Mouse (Mus musculus): ENCODE data around the gene Mavs. TPM values are rescaled to one million over a fixed set of nuclear protein-coding genes. Genes with fewer than 3 reads are reported as not detected.

Gene Mavs
- polyA plus RNA-seq, 1 experiment = 80.8 TPM

GRCm38 (mm10) chr2:131204410-131204981 is 29.4 kb upstream of the Mavs start:
- no peaks in the 10 kb centered on the region for H3K27me3 ChIP-seq (ENCODE audit: control insufficient read depth, insufficient read depth, low read length)
- peak overlapping the region; percentile 86 for H3K27ac ChIP-seq (ENCODE audit: insufficient read depth, low read depth, low read length)
- peaks cover 28% of the 10 kb centered on the region for H3K4me1 ChIP-seq (ENCODE audit: control insufficient read depth, insufficient read depth, insufficient read length, low read length)
- H3K4me3 ChIP-seq (ENCODE audit: low read depth, low read length) = peak overlapping the region; percentile 11; the same call in 1 of the 2 replicates
- TF ChIP-seq CTCF (IDR thresholded peaks at IDR 0.05; ENCODE audit: extremely low read depth, insufficient read length, insufficient replicate concordance, low read depth, low read length) (no peak), POLR2A (IDR thresholded peaks at IDR 0.05; ENCODE audit: low read depth, low read length) (peak; percentile 29; the same call in 1 of the 2 replicates)
- 2% methylated on average over 7 of the region's 7 CpGs for WGBS
- no peaks in the 10 kb centered on the region; the same call in 1 of the 2 replicates for H3K36me3 ChIP-seq (ENCODE audit: control insufficient read depth, insufficient read depth, low read length)

- 67% methylated on average over 8 of the region's 8 CpGs for WGBS
Measured at GRCm38 (mm10) chr2:131205521-131206182, 28.2 kb upstream of the Mavs start.

GRCm38 (mm10) chr2:131206778-131207177 is 27.1 kb upstream of the Mavs start, which contains the start of gene Ap5s1:
TSS of gene Ap5s1 (plus strand) at chr2:131207078.
- 88% methylated on average over 4 of the region's 4 CpGs for WGBS
- H3K4me3 ChIP-seq (ENCODE audit: low read depth, low read length) = no peak within 1 kb of the TSS
- H3K27me3 ChIP-seq (ENCODE audit: control insufficient read depth, insufficient read depth, low read length) = no peaks in the 10 kb centered on the region
- H3K4me1 ChIP-seq (ENCODE audit: control insufficient read depth, insufficient read depth, insufficient read length, low read length) = peaks cover 33% of the 10 kb centered on the region
- H3K27ac ChIP-seq (ENCODE audit: insufficient read depth, low read depth, low read length) = no peak within 1 kb of the TSS
- TF ChIP-seq POLR2A (IDR thresholded peaks at IDR 0.05; ENCODE audit: low read depth, low read length) = no peak
- TF ChIP-seq CTCF (IDR thresholded peaks at IDR 0.05; ENCODE audit: extremely low read depth, insufficient read length, insufficient replicate concordance, low read depth, low read length) = no peak
- no peaks in the 10 kb centered on the region for H3K36me3 ChIP-seq (ENCODE audit: control insufficient read depth, insufficient read depth, low read length)

More at GRCm38 (mm10) chr2:131205521-131206182, 28.2 kb upstream of the Mavs start:
- H3K36me3 ChIP-seq (ENCODE audit: control insufficient read depth, insufficient read depth, low read length) = no peaks in the 10 kb centered on the region
- TF ChIP-seq CTCF (IDR thresholded peaks at IDR 0.05; ENCODE audit: extremely low read depth, insufficient read length, insufficient replicate concordance, low read depth, low read length) = no peak
- no peak for TF ChIP-seq POLR2A (IDR thresholded peaks at IDR 0.05; ENCODE audit: low read depth, low read length)
- no peak overlapping the region for H3K4me3 ChIP-seq (ENCODE audit: low read depth, low read length)
- H3K27me3 ChIP-seq (ENCODE audit: control insufficient read depth, insufficient read depth, low read length) = no peaks in the 10 kb centered on the region
- H3K27ac ChIP-seq (ENCODE audit: insufficient read depth, low read depth, low read length) = no peak overlapping the region
- H3K4me1 ChIP-seq (ENCODE audit: control insufficient read depth, insufficient read depth, insufficient read length, low read length) = peaks cover 32% of the 10 kb centered on the region

GRCm38 (mm10) chr2:131208356-131208755 is 25.5 kb upstream of the Mavs start:
- 86% methylated on average over 2 of the region's 2 CpGs for WGBS

DNA sequence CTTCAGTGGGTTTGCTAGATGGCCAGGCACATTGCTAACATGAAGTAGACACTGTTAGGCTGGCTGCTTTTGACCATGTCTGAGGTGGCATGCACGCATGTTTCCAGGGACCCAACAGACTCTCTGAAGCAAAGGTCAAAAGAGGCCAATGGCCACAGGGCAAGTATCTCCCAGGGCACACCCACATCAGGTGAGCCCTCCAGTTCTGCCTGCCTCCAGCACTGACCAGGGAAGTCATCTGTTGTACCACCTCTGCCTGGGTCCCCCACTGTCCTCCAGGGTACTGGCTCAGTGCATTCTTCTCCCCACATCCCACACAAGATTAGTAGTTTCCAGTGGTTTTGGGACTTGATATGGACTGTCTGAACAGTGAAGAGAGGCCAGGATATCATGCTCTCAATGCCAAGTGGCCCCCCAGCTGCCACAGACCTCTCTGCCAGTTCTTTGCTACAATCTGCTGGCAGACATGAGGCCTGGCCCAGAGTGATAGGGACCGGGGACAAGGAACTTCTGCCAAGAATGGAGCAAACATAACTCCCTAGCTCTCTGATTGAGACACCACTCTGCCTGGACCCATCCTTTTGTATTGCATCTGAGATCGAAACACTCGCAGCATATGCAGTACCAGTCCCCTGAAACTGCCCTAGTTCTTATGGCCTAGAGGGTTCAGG is 24.6 kb upstream of the Mavs start:
- no peak for TF ChIP-seq CTCF (IDR thresholded peaks at IDR 0.05; ENCODE audit: extremely low read depth, insufficient read length, insufficient replicate concordance, low read depth, low read length)
- 0 out of 2 replicates have a peak, but pooled peaks have one; percentile 5 for TF ChIP-seq POLR2A (IDR thresholded peaks at IDR 0.05; ENCODE audit: low read depth, low read length)
- 59% methylated on average over 4 of the region's 4 CpGs for WGBS
- H3K4me3 ChIP-seq (ENCODE audit: low read depth, low read length) = no peak overlapping the region
- peaks cover 45% of the 10 kb centered on the region for H3K4me1 ChIP-seq (ENCODE audit: control insufficient read depth, insufficient read depth, insufficient read length, low read length)
- H3K36me3 ChIP-seq (ENCODE audit: control insufficient read depth, insufficient read depth, low read length) = peaks cover 10% of the 10 kb centered on the region; the same call in 1 of the 2 replicates
- H3K27ac ChIP-seq (ENCODE audit: insufficient read depth, low read depth, low read length) = peak overlapping the region; percentile 95
- H3K27me3 ChIP-seq (ENCODE audit: control insufficient read depth, insufficient read depth, low read length) = no peaks in the 10 kb centered on the region

More at GRCm38 (mm10) chr2:131208356-131208755, 25.5 kb upstream of the Mavs start:
- Histone ChIP-seq H3K4me3 (ENCODE audit: low read depth, low read length) (no peak overlapping the region), H3K27ac (ENCODE audit: insufficient read depth, low read depth, low read length) (no peak overlapping the region), H3K36me3 (ENCODE audit: control insufficient read depth, insufficient read depth, low read length) (peaks cover 8% of the 10 kb centered on the region; the same call in 1 of the 2 replicates), H3K4me1 (ENCODE audit: control insufficient read depth, insufficient read depth, insufficient read length, low read length) (peaks cover 43% of the 10 kb centered on the region), H3K27me3 (ENCODE audit: control insufficient read depth, insufficient read depth, low read length) (no peaks in the 10 kb centered on the region)
- TF ChIP-seq CTCF (IDR thresholded peaks at IDR 0.05; ENCODE audit: extremely low read depth, insufficient read length, insufficient replicate concordance, low read depth, low read length) (no peak), POLR2A (IDR thresholded peaks at IDR 0.05; ENCODE audit: low read depth, low read length) (no peak)

GRCm38 (mm10) chr2:131209969-131210792 is 23.7 kb upstream of the Mavs start:
- peaks cover 38% of the 10 kb centered on the region for H3K4me1 ChIP-seq (ENCODE audit: control insufficient read depth, insufficient read depth, insufficient read length, low read length)
- WGBS = under 1% methylated on average over 50 of the region's 50 CpGs
- peak; percentile 99 for TF ChIP-seq CTCF (IDR thresholded peaks at IDR 0.05; ENCODE audit: extremely low read depth, insufficient read length, insufficient replicate concordance, low read depth, low read length)
- TF ChIP-seq POLR2A (IDR thresholded peaks at IDR 0.05; ENCODE audit: low read depth, low read length) = peak; percentile 24; the same call in 1 of the 2 replicates
- H3K4me3 ChIP-seq (ENCODE audit: low read depth, low read length) = peak overlapping the region; percentile 82
- H3K36me3 ChIP-seq (ENCODE audit: control insufficient read depth, insufficient read depth, low read length) = peaks cover 11% of the 10 kb centered on the region; the same call in 1 of the 2 replicates
- H3K27me3 ChIP-seq (ENCODE audit: control insufficient read depth, insufficient read depth, low read length) = no peaks in the 10 kb centered on the region
- peak overlapping the region; percentile 98 for H3K27ac ChIP-seq (ENCODE audit: insufficient read depth, low read depth, low read length)
